Mouse (Mus musculus) megakaryocyte, embryonic 14.5 days (primary cell): ENCODE results near the gene 2300009A05Rik.

Experiments
- FLI1 ChIP-seq: IDR thresholded peaks from 2 replicates; pipeline ENCODE4 v1.6.1; 2012; ENCODE audit warnings: low read length, inconsistent platforms, mixed read lengths
- GATA1 ChIP-seq: IDR thresholded peaks from 3 replicates; pipeline ENCODE4 v1.6.1; 2012; ENCODE audit warnings: mixed read lengths, low read length, inconsistent platforms, borderline replicate concordance

DNA sequence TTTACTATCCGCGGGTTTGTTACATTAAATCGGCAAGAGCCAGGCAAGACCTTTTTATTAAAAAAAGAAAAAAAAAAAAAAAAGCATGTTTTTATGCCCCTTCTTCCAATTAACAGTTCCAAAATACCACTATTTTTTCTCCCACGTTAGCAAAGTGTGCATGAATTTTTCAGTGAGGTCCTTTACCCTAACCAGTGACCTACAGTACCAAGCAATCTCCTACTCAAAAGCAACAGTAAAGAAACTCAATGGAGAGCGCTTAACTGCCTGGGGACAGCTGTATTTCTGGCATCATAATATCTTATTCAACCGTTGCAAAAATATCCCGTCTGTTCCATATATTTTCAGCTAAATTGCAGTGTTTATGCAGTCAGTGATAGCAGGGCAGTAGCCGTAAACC lies 20.9 kb downstream of the 2300009A05Rik start:
- no peak for TF ChIP-seq GATA1
- TF ChIP-seq FLI1, result no peak
